Mouse (Mus musculus): ENCODE measurements around the gene Kdelr1. TPM values are rescaled to one million over a fixed set of nuclear protein-coding genes. Genes with fewer than 3 reads are reported as not detected.

The Kdelr1 gene
- total and polyA plus RNA-seq, 3 experiments: 42.3 to 60.6 TPM; not detected in 1

GRCm38 (mm10) chr7:45830427-45831127 is 42.0 kb upstream of the Kdelr1 start, which contains the start of gene Grwd1 (continued):
- TF ChIP-seq NRF1 (IDR thresholded peaks at IDR 0.05; ENCODE audit: insufficient read depth, low read depth, low read length, poor library complexity, severe bottlenecking): peak; percentile 51
- TF ChIP-seq MYC (IDR thresholded peaks at IDR 0.05; ENCODE audit: low read depth, low read length): peak; percentile 99
- no peak for TF ChIP-seq MEF2A (IDR thresholded peaks at IDR 0.05; ENCODE audit: extremely low read depth, insufficient replicate concordance, low read depth, low read length, poor library complexity, severe bottlenecking)
- no peak; the same call in 1 of the 2 replicates for TF ChIP-seq CHD2 (IDR thresholded peaks at IDR 0.05; ENCODE audit: low read length)
- TF ChIP-seq ZKSCAN1 (IDR thresholded peaks at IDR 0.05; ENCODE audit: low read depth, low read length): no peak
- TF ChIP-seq MXI1 (IDR thresholded peaks at IDR 0.05; ENCODE audit: low read depth, low read length): peak; percentile 100
- peak; percentile 49; the same call in 1 of the 2 replicates for TF ChIP-seq POLR2AphosphoS2 (IDR thresholded peaks at IDR 0.05; ENCODE audit: low read length)
- no peak for TF ChIP-seq MYB (IDR thresholded peaks at IDR 0.05; ENCODE audit: low read depth, low read length)
- 0 out of 2 replicates have a peak, but pooled peaks have one; percentile 11 for TF ChIP-seq ZMIZ1 (IDR thresholded peaks at IDR 0.05; ENCODE audit: low read depth, low read length)

- no peaks in the 10 kb centered on the region for H3K27me3 ChIP-seq (ENCODE audit: control insufficient read depth in 1 of 2, insufficient read depth in 2 of 2, low read length in 2 of 2)
- H3K4me3 ChIP-seq (ENCODE audit: control insufficient read depth in 1 of 2, insufficient read depth in 1 of 2, low read depth in 2 of 2, low read length in 2 of 2): peak overlapping the region; percentile 91 to 95
- H3K79me2 ChIP-seq (ENCODE audit: control insufficient read depth, insufficient read depth, low read length, poor library complexity): peaks cover 22% of the 10 kb centered on the region
- H3K27ac ChIP-seq (ENCODE audit: control insufficient read depth, low read depth, low read length): peak overlapping the region; percentile 54
- H3K36me3 ChIP-seq (ENCODE audit: control insufficient read depth in 1 of 2, insufficient read depth in 2 of 2, low read length in 2 of 2): peaks cover 2 to 11% of the 10 kb centered on the region in 2 experiments
- TF ChIP-seq TAL1 (IDR thresholded peaks at IDR 0.05; ENCODE audit: low read length): no peak
- no peak for TF ChIP-seq MEF2A (IDR thresholded peaks at IDR 0.05; ENCODE audit: extremely low read depth, insufficient replicate concordance, low read depth, low read length, poor library complexity, severe bottlenecking)
- no peak for TF ChIP-seq MYB (IDR thresholded peaks at IDR 0.05; ENCODE audit: low read depth, low read length)
- TF ChIP-seq ZKSCAN1 (IDR thresholded peaks at IDR 0.05; ENCODE audit: low read depth, low read length): no peak
- no peak for TF ChIP-seq ZNF384 (IDR thresholded peaks at IDR 0.05; ENCODE audit: low read depth, low read length)
- no peak for TF ChIP-seq RCOR1 (IDR thresholded peaks at IDR 0.05; ENCODE audit: low read depth, low read length)
- no peak for TF ChIP-seq GATA1 (IDR thresholded peaks at IDR 0.05; ENCODE audit: low read depth, low read length)
- no peak for TF ChIP-seq USF1 (IDR thresholded peaks at IDR 0.05; ENCODE audit: low read depth, low read length)
- no peak for TF ChIP-seq SIN3A (IDR thresholded peaks at IDR 0.05; ENCODE audit: low read length)
- no peak for TF ChIP-seq GABPA (IDR thresholded peaks at IDR 0.05; ENCODE audit: low read depth, low read length)
- TF ChIP-seq ETS1 (IDR thresholded peaks at IDR 0.05; ENCODE audit: low read depth, low read length): no peak
- TF ChIP-seq MYC (IDR thresholded peaks at IDR 0.05; ENCODE audit: low read depth, low read length): no peak
- no peak for TF ChIP-seq NRF1 (IDR thresholded peaks at IDR 0.05; ENCODE audit: insufficient read depth, low read depth, low read length, poor library complexity, severe bottlenecking)
- no peak for TF ChIP-seq MAFK (IDR thresholded peaks at IDR 0.05; ENCODE audit: borderline replicate concordance, low read depth, low read length)
- no peak for TF ChIP-seq ZC3H11A (IDR thresholded peaks at IDR 0.05; ENCODE audit: low read depth, low read length)
- TF ChIP-seq BHLHE40 (IDR thresholded peaks at IDR 0.05; ENCODE audit: borderline replicate concordance, low read depth, low read length): no peak
- TF ChIP-seq CHD1 (IDR thresholded peaks at IDR 0.05; ENCODE audit: low read depth, low read length): no peak
- TF ChIP-seq ELF1 (IDR thresholded peaks at IDR 0.05; ENCODE audit: low read depth, low read length): no peak
- H3K9ac ChIP-seq (ENCODE audit: control insufficient read depth, low read depth, low read length, poor library complexity, severe bottlenecking): peak overlapping the region; percentile 94
- H3K4me1 ChIP-seq (ENCODE audit: control insufficient read depth in 1 of 2, insufficient read depth in 2 of 2, low read length in 2 of 2): peaks cover 0 to 14% of the 10 kb centered on the region in 2 experiments; a peak in 3 of 4 replicates
- peak; percentile 43 for DNase-seq (ENCODE audit: low read depth, low spot score)
- H3K9me3 ChIP-seq (replicated peaks; ENCODE audit: insufficient read depth, low read length): no peaks in the 10 kb centered on the region
These were observed 41.4 kb upstream of the Kdelr1 start for GRCm38 (mm10) chr7:45831128-45831525.

Data from MEL (cell line).